Mouse (Mus musculus): Measurements from ENCODE around the gene Map2k4. TPM values are rescaled to one million over a fixed set of nuclear protein-coding genes. Genes with fewer than 3 reads are reported as not detected.

Gene Map2k4
- polyA plus RNA-seq, 1 experiment from 2014 or later = 55.7 TPM

- ATAC-seq (ENCODE audit: low read depth) = peak; percentile 99
- Histone ChIP-seq H3K27me3 (ENCODE audit: control insufficient read depth, insufficient read depth, low read depth, low read length) (no peaks in the 10 kb centered on the region), H3K9ac (ENCODE audit: low read length) (peak within 1 kb of the TSS; percentile 89), H3K36me3 (ENCODE audit: control insufficient read depth, insufficient read depth, low read length) (no peaks in the 10 kb centered on the region), H3K4me1 (replicated peaks; ENCODE audit: control insufficient read depth, insufficient read depth, low read length) (peaks cover 13% of the 10 kb centered on the region), H3K4me3 (ENCODE audit: low read length) (peak within 1 kb of the TSS; percentile 86), H3K27ac (ENCODE audit: low read length) (peak within 1 kb of the TSS; percentile 86), H3K4me2 (ENCODE audit: low read depth, low read length) (peak within 1 kb of the TSS; percentile 81), H3K9me3 (ENCODE audit: control insufficient read depth, low read length) (no peaks in the 10 kb centered on the region)
- under 1% methylated on average over 45 of the region's 58 CpGs for WGBS
Measured at GRCm38 (mm10) chr11:65806909-65807504, 18.9 kb upstream of the Map2k4 start, which contains the start of gene Zkscan6. TSS of gene Zkscan6 (plus strand) at chr11:65807175.

- ATAC-seq (ENCODE audit: low read depth) = peak; percentile 53
- H3K27ac ChIP-seq (ENCODE audit: low read length) = peak overlapping the region; percentile 63
Measured at GRCm38 (mm10) chr11:65806321-65806904, 18.3 kb upstream of the Map2k4 start.

DNA sequence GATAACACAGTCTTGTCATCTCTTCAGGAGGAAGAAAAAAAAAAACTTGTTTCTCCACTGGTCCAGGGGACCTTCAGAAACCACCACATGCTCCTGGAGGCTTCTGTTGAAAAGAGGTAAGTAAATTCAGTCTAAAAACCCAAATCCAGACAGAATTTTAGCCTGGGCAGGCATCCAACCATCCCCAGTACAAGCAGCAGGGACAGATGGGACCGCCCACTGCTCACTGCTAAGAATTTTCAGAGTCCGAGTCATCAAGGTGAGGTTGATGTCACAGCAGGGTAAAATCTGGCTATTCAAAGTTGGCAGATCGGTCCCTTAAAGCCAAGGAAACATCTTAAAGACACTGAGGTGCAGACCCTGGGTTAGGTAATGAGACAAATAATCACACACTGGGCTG lies 13.8 kb upstream of the Map2k4 start:
- Histone ChIP-seq H3K9me3 (ENCODE audit: control insufficient read depth, low read length) (no peaks in the 10 kb centered on the region), H3K27ac (ENCODE audit: low read length) (no peak overlapping the region), H3K27me3 (ENCODE audit: control insufficient read depth, insufficient read depth, low read depth, low read length) (no peaks in the 10 kb centered on the region), H3K36me3 (ENCODE audit: control insufficient read depth, insufficient read depth, low read length) (no peaks in the 10 kb centered on the region), H3K9ac (ENCODE audit: low read length) (no peak overlapping the region), H3K4me1 (replicated peaks; ENCODE audit: control insufficient read depth, insufficient read depth, low read length) (peaks cover 3% of the 10 kb centered on the region), H3K4me3 (ENCODE audit: low read length) (no peak overlapping the region), H3K4me2 (ENCODE audit: low read depth, low read length) (no peak overlapping the region)
- no peak for ATAC-seq (ENCODE audit: low read depth)
- 46% methylated on average over 3 of the region's 3 CpGs for WGBS

More at GRCm38 (mm10) chr11:65806321-65806904, 18.3 kb upstream of the Map2k4 start:
- no peaks in the 10 kb centered on the region for H3K36me3 ChIP-seq (ENCODE audit: control insufficient read depth, insufficient read depth, low read length)
- WGBS = under 1% methylated on average over 20 of the region's 20 CpGs
- H3K4me2 ChIP-seq (ENCODE audit: low read depth, low read length) = peak overlapping the region; percentile 81
- H3K9ac ChIP-seq (ENCODE audit: low read length) = peak overlapping the region; percentile 62
- H3K9me3 ChIP-seq (ENCODE audit: control insufficient read depth, low read length) = no peaks in the 10 kb centered on the region
- H3K4me3 ChIP-seq (ENCODE audit: low read length) = peak overlapping the region; percentile 86
- H3K27me3 ChIP-seq (ENCODE audit: control insufficient read depth, insufficient read depth, low read depth, low read length) = no peaks in the 10 kb centered on the region
- H3K4me1 ChIP-seq (replicated peaks; ENCODE audit: control insufficient read depth, insufficient read depth, low read length) = peaks cover 13% of the 10 kb centered on the region

DNA sequence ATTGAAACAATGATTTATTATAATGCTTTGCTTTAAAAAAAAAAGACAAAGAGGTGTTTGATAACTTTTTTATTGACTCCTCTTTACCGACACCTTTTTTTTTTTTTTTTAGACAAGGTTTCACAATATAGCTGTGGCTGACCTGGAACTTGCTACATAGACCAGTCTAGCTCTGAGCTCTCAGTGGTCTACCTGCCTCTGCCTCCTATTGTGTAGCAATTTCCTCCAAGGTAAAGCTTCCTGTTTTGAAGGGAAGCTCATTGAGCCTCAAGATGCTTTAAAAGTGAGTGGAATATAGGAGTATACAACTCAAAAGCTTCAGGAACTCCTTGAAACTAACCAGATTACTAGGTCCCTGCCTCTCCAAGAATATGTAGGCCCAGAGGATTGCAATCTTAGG lies 7.8 kb upstream of the Map2k4 start:
- no peak for ATAC-seq (ENCODE audit: low read depth)
- WGBS = 93% methylated on average over 1 of the region's 1 CpGs
- no peaks in the 10 kb centered on the region for H3K9me3 ChIP-seq (ENCODE audit: control insufficient read depth, low read length)

GRCm38 (mm10) chr11:65794428-65795219 lies 6.5 kb upstream of the Map2k4 start:
- Histone ChIP-seq H3K9me3 (ENCODE audit: control insufficient read depth, low read length) (no peaks in the 10 kb centered on the region), H3K4me3 (ENCODE audit: low read length) (no peak overlapping the region), H3K9ac (ENCODE audit: low read length) (no peak overlapping the region), H3K27ac (ENCODE audit: low read length) (no peak overlapping the region), H3K27me3 (ENCODE audit: control insufficient read depth, insufficient read depth, low read depth, low read length) (no peaks in the 10 kb centered on the region), H3K36me3 (ENCODE audit: control insufficient read depth, insufficient read depth, low read length) (no peaks in the 10 kb centered on the region), H3K4me2 (ENCODE audit: low read depth, low read length) (no peak overlapping the region), H3K4me1 (replicated peaks; ENCODE audit: control insufficient read depth, insufficient read depth, low read length) (no peaks in the 10 kb centered on the region)
- WGBS = 45% methylated on average over 10 of the region's 10 CpGs
- no peak for ATAC-seq (ENCODE audit: low read depth)

More for the DNA sequence above, 7.8 kb upstream of the Map2k4 start:
- no peaks in the 10 kb centered on the region for H3K4me1 ChIP-seq (replicated peaks; ENCODE audit: control insufficient read depth, insufficient read depth, low read length)
- H3K4me3 ChIP-seq (ENCODE audit: low read length) = no peak overlapping the region
- no peak overlapping the region for H3K27ac ChIP-seq (ENCODE audit: low read length)
- H3K9ac ChIP-seq (ENCODE audit: low read length) = no peak overlapping the region
- no peaks in the 10 kb centered on the region for H3K27me3 ChIP-seq (ENCODE audit: control insufficient read depth, insufficient read depth, low read depth, low read length)
- H3K4me2 ChIP-seq (ENCODE audit: low read depth, low read length) = no peak overlapping the region
- H3K36me3 ChIP-seq (ENCODE audit: control insufficient read depth, insufficient read depth, low read length) = no peaks in the 10 kb centered on the region

DNA sequence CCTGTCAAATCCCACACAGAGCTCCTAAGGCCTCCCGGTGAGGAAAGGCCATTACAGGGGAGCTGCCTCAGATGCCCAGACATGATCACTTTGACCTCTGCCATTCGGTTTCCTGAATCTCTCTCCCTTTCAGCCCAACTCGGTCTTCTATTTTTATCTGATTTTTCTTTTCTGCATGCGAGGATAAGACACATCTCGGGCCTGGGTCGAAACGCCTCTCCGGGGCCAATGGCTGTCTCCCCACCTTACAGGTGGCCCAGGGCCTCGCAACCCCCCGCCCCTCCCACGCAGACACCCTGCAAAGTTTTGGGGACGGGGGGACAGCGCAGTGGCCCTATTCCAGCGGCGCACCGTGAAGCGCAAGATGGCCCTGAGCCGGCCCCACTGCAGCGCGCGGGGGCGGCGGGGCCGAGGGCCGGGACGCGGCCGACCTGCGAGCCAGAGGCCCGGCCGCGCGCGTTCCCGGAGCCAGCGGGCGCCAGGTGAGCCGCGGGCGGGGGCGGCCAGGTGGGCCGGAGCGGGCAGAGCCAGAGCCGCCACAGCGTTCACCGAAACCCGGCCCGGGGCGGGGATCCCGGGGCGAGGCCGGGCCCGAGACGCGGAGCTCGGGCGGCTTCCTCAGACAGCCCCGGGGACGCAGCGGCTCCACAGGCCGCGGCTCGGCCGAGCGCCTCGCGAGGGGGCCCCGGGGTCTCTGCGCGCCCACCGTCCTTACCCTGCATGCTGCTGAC lies 511 bp downstream of the Map2k4 start:
- Histone ChIP-seq H3K36me3 (ENCODE audit: control insufficient read depth, insufficient read depth, low read length) (no peaks in the 10 kb centered on the region), H3K4me1 (replicated peaks; ENCODE audit: control insufficient read depth, insufficient read depth, low read length) (peaks cover 8% of the 10 kb centered on the region; the same call in 1 of the 2 replicates), H3K27ac (ENCODE audit: low read length) (peak overlapping the region; percentile 80), H3K4me2 (ENCODE audit: low read depth, low read length) (peak overlapping the region; percentile 60), H3K9me3 (ENCODE audit: control insufficient read depth, low read length) (no peaks in the 10 kb centered on the region), H3K4me3 (ENCODE audit: low read length) (peak overlapping the region; percentile 84), H3K9ac (ENCODE audit: low read length) (peak overlapping the region; percentile 98), H3K27me3 (ENCODE audit: control insufficient read depth, insufficient read depth, low read depth, low read length) (no peaks in the 10 kb centered on the region)
- WGBS = under 1% methylated on average over 63 of the region's 71 CpGs
- ATAC-seq (ENCODE audit: low read depth) = peak; percentile 86

DNA sequence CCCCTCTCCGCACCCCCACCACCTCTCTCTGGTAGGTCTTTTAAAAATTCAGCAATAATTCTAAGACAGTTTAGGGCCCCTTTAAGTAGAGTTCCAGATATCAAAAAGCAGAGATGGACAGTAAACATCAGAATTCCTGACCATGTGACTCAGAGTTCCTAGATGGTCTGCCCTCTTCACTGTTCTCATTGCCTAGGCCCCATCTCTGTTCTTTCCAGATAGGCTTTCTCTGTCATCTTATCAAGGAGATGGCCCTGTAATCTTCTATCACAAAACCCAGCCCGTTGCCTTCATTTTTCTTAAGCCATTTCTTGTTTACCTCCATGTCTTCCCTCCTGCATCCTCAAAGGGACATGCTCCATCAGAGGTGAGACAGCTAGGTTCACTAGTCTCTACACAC lies 1.9 kb downstream of the Map2k4 start:
- H3K27me3 ChIP-seq (ENCODE audit: control insufficient read depth, insufficient read depth, low read depth, low read length) = no peaks in the 10 kb centered on the region
- peaks cover 8% of the 10 kb centered on the region; the same call in 1 of the 2 replicates for H3K4me1 ChIP-seq (replicated peaks; ENCODE audit: control insufficient read depth, insufficient read depth, low read length)
- no peak overlapping the region for H3K4me3 ChIP-seq (ENCODE audit: low read length)
- no peaks in the 10 kb centered on the region for H3K36me3 ChIP-seq (ENCODE audit: control insufficient read depth, insufficient read depth, low read length)
- H3K9me3 ChIP-seq (ENCODE audit: control insufficient read depth, low read length) = no peaks in the 10 kb centered on the region
- 62% methylated on average over 2 of the region's 2 CpGs for WGBS
- no peak overlapping the region for H3K27ac ChIP-seq (ENCODE audit: low read length)
- no peak overlapping the region for H3K9ac ChIP-seq (ENCODE audit: low read length)
- no peak for ATAC-seq (ENCODE audit: low read depth)
- H3K4me2 ChIP-seq (ENCODE audit: low read depth, low read length) = peak overlapping the region; percentile 19

DNA sequence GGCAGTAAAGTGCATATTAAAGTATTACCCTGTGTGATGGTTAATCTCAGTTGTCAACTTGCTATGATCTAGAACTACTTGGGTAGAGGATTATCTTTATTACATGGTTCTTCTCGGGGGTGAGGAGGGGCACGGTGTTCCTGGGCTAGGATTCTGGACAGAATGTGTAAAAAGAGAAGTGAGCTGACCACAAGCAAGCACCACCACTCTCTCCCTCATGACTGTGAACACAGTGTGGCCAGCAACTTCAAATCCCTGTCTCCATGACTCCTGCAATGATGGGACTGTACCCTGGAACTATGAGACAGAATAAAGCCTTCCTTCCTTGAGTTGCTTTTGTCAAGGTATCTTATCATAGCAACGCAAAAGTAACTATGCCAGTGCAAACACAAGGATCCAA lies 6.5 kb downstream of the Map2k4 start:
- peaks cover 18% of the 10 kb centered on the region for H3K4me1 ChIP-seq (replicated peaks; ENCODE audit: control insufficient read depth, insufficient read depth, low read length)
- ATAC-seq (ENCODE audit: low read depth) = no peak
- H3K9ac ChIP-seq (ENCODE audit: low read length) = no peak overlapping the region
- H3K36me3 ChIP-seq (ENCODE audit: control insufficient read depth, insufficient read depth, low read length) = no peaks in the 10 kb centered on the region
- no peak overlapping the region for H3K4me2 ChIP-seq (ENCODE audit: low read depth, low read length)
- H3K4me3 ChIP-seq (ENCODE audit: low read length) = no peak overlapping the region
- no peak overlapping the region for H3K27ac ChIP-seq (ENCODE audit: low read length)
- no peaks in the 10 kb centered on the region for H3K27me3 ChIP-seq (ENCODE audit: control insufficient read depth, insufficient read depth, low read depth, low read length)
- no peaks in the 10 kb centered on the region for H3K9me3 ChIP-seq (ENCODE audit: control insufficient read depth, low read length)
- WGBS = 73% methylated on average over 3 of the region's 3 CpGs

DNA sequence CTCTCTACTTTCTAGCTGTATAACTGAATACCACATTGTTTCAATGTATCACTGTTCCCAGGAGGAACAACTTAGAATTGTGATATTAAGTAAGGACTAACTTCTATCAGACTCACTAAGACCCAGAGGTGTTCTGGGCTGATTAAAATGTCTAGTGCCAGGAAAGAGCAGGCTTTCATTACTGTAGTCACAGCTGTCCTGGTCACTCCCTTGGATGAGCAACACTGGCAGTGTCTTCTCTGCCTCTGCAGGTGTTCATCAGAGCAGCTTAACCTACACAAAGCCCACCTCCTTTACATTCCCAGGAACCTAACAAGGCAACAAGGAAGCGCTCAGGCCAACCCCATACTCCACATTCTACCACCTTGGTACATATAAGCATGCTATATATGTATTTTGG lies 8.5 kb downstream of the Map2k4 start:
- Histone ChIP-seq H3K36me3 (ENCODE audit: control insufficient read depth, insufficient read depth, low read length) (no peaks in the 10 kb centered on the region), H3K9me3 (ENCODE audit: control insufficient read depth, low read length) (no peaks in the 10 kb centered on the region), H3K9ac (ENCODE audit: low read length) (no peak overlapping the region), H3K4me3 (ENCODE audit: low read length) (no peak overlapping the region), H3K4me1 (replicated peaks; ENCODE audit: control insufficient read depth, insufficient read depth, low read length) (peaks cover 11% of the 10 kb centered on the region), H3K27ac (ENCODE audit: low read length) (no peak overlapping the region), H3K27me3 (ENCODE audit: control insufficient read depth, insufficient read depth, low read depth, low read length) (no peaks in the 10 kb centered on the region), H3K4me2 (ENCODE audit: low read depth, low read length) (no peak overlapping the region)
- 94% methylated on average over 1 of the region's 1 CpGs for WGBS
- ATAC-seq (ENCODE audit: low read depth) = no peak

All from lung, embryonic 16.5 days (tissue).